Mouse (Mus musculus): ENCODE measurements at regions not wholly inside any gene's neighbourhood (a gene's known extent, or its start where the extent isn't known, plus 50 kb on each side); places are given as distances from the start of the nearest gene placed in this dataset.

GRCm38 (mm10) chr14:110047748-110048147 is 707.2 kb downstream of the Slitrk6 start:
- TF ChIP-seq CTCF (conservative IDR thresholded peaks at IDR 0.05; ENCODE audit: low read length) (no peak), NANOG (IDR thresholded peaks at IDR 0.05; ENCODE audit: borderline replicate concordance, low read length) (no peak)

All from E14TG2a.4 (cell line).